Mouse (Mus musculus): ENCODE measurements at regions not wholly inside any gene's neighbourhood (a gene's known extent, or its start where the extent isn't known, plus 50 kb on each side); places are given as distances from the start of the nearest gene placed in this dataset. TPM values are rescaled to one million over a fixed set of nuclear protein-coding genes. Genes with fewer than 3 reads are reported as not detected.

GRCm38 (mm10) chr4:67614486-67615067 is 787.2 kb downstream of the Tlr4 start:
- intact Hi-C loops (cut with DNase I), result no loop called here
- no peak for DNase-seq (ENCODE audit: low spot score in 2 of 2)

- DNase-seq (ENCODE audit: low spot score in 2 of 2), result no peak
- intact Hi-C loops (cut with DNase I), result no loop called here
These were observed 799.3 kb downstream of the Tlr4 start for GRCm38 (mm10) chr4:67626641-67627040.

GRCm38 (mm10) chr4:67646090-67646489 is 818.7 kb downstream of the Tlr4 start:
- DNase-seq (ENCODE audit: low spot score in 2 of 2), result no peak
- intact Hi-C loops (cut with DNase I), result no loop called here

GRCm38 (mm10) chr4:67662122-67662521 is 834.7 kb downstream of the Tlr4 start:
- no peak for DNase-seq (ENCODE audit: low spot score in 2 of 2)
- intact Hi-C loops (cut with DNase I), result no loop called here

GRCm38 (mm10) chr4:67673961-67674360 is 846.6 kb downstream of the Tlr4 start:
- intact Hi-C loops (cut with DNase I), result no loop called here
- no peak for DNase-seq (ENCODE audit: low spot score in 2 of 2)

GRCm38 (mm10) chr4:67677589-67677988 is 850.2 kb downstream of the Tlr4 start:
- intact Hi-C loops (cut with DNase I), result no loop called here
- no peak for DNase-seq (ENCODE audit: low spot score in 2 of 2)

GRCm38 (mm10) chr4:67698438-67698837 is 871.1 kb downstream of the Tlr4 start:
- intact Hi-C loops (cut with DNase I), result no loop called here
- no peak for DNase-seq (ENCODE audit: low spot score in 2 of 2)

Small RNA genes in the stretch of these regions (microRNA-seq; reads per million reads assigned to microRNA genes)
- not detected for gene Gm44497

Data from left cerebral cortex, postnatal 36 days (tissue).